Mouse (Mus musculus) regulatory T cell (primary cell): ENCODE measurements at regions not wholly inside any gene's neighbourhood (a gene's known extent, or its start where the extent isn't known, plus 50 kb on each side); places are given as distances from the start of the nearest gene placed in this dataset.
"Not testable (repeated sequence)": the region's sequence is repeated elsewhere in the genome, so short reads cannot be mapped to it uniquely, and the experiment has no call there.

Source experiments
- in situ Hi-C: fragments of 300-600 bp; cut with MboI, MseI; formaldehyde crosslinking; loops from one replicate; pipeline ENCODE4 v1.15.1; 2025; ENCODE audit warnings: high pct_unique_total_duplicates

DNA sequence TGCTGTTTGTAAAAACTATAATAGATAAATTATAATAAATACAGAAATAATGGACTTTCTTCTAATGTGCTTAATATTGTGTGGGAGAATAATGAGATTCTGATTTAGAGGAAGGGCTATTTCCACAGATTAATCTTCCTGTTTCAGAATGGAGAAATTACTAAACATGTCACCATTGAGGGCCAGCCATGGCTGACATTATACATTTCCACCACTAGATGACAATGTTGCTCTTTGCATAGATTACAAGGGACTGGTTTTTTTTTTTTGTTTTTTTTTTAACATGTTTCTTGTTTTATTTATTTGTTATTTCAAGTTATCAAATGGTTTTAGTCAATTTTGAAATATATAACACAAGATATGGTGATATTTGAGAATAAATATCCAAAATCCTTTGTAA is 435.6 kb upstream of the Klhl1 start:
- in situ Hi-C loops, result no loop called here

DNA sequence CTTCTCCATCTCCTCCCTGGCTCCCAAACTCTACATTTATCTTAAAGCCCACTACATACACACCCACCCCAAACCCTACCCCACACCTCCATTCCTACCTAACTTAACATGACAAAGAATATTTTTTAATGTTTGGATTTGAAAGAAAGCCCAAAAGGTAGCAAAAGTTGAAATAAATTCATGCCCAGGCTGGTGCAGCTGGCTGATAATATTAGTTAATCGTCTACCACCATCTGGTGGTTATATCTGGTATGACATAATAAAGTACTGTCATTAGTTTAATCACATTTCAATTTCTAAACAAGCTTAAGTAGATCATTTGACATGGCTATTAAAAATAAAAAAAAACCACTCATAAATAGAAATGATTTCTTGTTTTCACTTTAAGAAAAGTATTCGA is 389.8 kb upstream of the Klhl1 start:
- in situ Hi-C loops, result no loop called here

DNA sequence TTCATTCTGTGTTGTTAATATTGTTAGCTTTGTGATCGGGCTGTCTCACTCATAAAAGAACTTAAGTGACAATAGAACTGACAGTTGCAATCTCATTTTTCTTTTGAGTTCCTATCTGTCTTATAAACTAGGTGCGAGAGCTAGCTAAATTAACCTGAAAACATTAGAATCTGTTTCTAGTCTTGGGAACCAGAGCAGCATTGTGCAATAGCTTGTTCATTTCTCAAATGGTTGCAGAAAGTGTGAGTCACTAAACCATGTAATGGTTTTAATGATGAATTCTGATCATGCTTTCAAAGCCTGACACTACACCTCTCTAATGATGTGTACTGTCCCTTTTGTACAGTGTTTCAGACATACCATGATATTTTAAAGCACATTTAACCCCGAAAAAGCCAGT is 360.8 kb upstream of the Klhl1 start:
- in situ Hi-C loops, result no loop called here

DNA sequence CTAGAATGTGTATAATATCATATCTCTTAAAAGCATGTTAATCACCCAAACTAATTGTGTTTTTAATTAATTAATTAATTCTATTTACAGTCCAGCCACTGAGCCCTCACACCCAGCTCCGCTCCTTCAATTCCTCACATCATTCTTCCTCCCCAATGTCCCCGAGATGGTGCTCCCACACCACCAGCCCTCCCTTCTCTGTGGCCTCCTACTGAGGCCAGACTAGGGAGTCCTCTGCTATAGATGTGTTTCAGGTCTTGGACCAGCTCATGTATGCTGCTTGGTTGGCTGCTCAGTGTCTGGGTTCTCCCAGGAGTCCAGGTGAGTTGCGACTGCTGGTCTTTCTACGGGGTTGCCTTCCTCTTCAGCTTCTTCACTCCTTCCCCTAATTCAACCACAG is 353.1 kb upstream of the Klhl1 start:
- in situ Hi-C loops, result no loop called here

DNA sequence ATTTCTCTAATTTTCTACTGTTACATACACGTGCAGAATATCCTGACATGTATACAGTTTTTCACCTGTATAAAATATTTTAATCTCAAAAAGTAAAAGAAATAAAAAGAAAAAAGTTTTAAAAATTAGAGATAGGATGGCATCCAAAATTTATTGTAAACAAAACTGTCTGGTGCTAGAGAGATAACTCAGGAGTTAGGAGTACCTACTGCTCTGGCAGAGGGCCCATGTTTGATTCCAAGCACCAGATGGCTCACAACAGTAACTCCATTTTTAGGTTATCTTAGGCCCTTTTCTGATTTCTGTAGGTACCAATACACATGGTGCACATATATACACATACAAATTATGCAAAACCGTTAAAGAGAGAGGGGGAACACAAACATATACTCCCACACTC is 320.0 kb upstream of the Klhl1 start:
- in situ Hi-C loops, result loop anchor here (5.0 kb wide), 1 partner anchor 92 kb away; no protein-coding TSS in a partner anchor

DNA sequence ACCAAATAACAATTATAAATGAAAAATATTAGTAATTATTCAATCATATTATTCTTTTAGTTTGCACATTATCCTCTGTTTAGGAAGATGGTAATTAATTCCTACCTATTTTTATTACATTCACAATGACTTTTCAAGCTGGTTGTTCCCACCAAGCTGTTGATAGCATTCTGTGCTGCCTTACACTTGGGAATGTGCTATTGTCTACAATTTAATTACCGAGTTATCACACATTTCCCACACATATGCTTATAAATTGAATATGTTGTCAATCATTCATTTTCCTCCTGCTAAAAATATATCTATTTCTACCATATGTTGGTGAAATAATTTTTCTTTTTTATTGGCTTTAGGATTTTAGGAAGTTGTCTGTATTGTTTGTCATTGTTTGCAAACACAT is 306.2 kb upstream of the Klhl1 start:
- in situ Hi-C loops, result no loop called here

DNA sequence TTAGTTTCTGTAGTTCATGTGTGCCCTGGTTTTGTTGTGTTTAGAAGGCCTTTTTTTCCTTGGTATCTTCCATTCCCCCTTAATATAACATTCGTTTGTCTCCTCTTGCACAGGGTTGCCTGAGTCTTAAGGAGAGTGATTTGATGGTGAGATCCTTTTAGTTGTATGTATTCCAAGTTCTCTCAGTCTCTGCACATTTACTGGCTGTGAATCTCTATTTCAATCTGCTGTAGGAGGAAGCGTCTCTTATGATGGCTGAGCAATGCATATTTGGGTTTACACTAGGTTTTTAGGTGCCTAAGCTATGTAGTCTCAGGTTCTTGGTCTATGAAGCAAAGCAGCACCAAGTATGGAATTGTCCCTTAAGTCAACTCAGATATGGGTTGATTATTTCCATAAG is 296.8 kb upstream of the Klhl1 start:
- in situ Hi-C loops, result no loop called here

DNA sequence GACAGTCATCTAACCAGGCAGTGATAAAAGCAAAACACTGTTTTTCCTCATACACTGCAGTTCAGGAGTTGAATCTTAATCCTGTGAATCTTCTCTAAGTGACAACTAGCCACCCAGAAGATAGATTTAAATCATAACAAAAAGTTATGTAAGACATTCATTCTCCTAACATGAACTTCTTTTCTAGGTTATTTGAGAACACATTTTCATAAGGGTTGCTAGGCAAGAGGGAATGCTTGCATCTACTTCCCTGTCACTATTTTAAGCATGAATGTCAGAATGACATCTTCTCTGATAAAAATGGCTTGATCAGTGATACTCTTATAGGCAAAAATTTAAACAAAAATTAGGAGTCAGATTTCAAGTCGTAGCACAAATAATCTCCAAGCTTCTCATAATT is 286.4 kb upstream of the Klhl1 start:
- in situ Hi-C loops, result no loop called here

DNA sequence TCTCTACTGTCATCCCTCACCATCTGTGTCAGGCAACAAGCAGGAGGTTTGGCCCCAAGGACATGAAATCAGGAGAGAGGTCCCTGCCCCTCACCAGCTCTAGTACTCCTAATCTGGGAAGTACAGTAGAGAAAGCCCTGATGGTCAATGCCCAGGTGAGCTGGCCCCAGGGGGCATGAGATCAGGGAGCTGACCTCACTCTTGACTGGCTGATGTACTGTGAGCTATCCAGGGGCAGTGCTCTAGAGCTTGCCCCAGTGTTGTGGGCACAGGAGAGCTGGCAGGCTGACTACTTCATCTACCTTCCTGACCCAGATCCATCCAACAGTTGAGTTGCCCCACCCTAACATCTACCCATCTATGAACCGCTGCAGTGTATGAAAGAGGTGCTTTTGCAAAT is 275.9 kb upstream of the Klhl1 start:
- in situ Hi-C loops, result no loop called here

DNA sequence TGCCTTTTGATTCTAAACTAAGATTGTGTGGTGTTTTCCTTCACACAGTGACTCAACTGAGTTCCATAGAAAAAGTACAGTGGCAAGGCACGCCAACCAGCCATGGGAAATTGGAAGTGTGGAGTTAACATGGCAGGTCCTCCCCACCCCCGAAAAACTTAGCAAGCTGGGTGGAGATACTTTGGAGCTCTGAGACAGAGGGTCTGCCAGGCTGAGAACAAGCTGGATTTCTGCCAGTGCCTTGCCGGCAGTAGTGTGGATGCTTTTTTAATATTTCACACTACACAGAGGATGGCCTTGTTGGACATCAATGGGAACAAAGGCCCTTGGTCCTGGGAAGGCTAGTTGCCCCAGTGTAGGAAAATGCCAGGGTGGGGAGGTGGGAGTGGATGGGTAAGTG is 269.0 kb upstream of the Klhl1 start:
- in situ Hi-C loops, result no loop called here

DNA sequence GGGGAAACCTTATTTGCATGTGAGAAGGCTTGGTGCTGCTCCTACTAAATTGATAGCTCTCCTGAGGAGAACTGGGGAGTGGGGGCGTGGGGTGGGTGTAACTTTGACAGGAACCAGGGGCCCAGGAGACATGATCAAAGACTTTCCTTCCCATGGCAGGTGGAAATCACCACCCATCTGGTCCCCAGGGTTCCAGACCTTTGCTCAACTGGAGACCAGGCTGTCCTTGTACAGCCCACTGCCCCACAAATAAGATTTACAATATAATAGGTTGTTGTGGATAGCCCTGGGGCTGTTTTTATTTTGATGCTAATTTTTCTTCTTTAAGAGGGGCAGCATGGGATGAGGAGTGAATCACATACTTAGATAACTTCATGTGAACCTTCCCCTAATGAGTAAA is 268.4 kb upstream of the Klhl1 start:
- in situ Hi-C loops, result no loop called here

DNA sequence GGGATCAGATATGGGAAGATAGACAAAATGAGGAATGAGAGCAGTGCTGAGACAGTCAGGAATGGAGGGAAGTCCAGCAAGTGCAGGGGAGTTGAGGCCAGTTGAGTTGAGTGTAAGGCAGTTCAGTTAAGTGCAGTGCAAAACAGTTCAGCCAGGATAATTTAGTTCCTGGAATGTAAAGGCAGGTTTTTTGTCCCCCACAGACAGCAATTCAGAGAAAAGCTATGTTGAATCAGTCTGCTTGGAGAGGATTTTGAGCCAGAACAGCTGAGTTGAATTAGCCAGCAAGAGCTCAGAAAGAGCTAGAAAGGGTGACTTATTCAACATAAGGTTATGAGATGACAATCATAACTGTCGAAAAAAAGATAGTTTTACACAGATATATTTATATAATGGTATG is 256.9 kb upstream of the Klhl1 start:
- in situ Hi-C loops, result no loop called here

DNA sequence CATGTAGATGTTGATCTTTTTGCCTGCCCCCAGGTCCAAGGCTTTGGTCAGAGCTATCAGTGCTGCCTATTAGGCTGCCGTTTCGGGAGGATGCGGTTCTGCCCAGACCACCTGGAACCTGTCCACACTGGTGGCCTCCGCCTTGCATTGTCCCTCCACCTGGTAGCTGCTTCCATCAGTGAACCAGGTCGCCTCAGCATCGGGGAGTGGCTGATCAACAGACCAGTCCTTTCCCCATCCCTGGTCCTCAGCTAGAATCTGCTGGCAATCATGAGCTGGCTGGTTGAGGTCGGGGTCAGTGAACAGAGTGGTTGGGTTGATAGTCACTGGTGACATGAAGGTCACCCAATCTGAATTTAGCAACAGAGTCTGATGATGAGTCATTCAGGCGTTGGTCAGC is 241.7 kb upstream of the Klhl1 start:
- in situ Hi-C loops, result no loop called here

DNA sequence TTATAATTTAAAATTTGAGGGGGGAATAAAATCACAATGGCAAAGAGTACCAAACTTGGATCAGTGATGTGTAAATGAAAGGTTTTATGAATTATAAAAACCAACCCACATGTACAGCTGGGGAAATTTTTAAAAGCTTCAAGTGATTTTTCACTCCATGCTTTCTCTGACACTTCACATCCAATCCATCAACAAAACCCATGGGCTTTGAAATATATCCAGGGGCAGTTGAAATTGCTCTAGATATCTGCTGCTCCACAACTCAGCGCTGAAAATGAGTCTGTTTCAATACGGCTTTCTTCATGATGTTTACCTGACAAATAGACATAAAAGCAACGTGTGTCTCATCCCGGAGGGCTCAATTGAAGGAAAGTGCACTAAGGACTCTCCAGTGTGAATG is 214.3 kb upstream of the Klhl1 start:
- in situ Hi-C loops, result no loop called here

DNA sequence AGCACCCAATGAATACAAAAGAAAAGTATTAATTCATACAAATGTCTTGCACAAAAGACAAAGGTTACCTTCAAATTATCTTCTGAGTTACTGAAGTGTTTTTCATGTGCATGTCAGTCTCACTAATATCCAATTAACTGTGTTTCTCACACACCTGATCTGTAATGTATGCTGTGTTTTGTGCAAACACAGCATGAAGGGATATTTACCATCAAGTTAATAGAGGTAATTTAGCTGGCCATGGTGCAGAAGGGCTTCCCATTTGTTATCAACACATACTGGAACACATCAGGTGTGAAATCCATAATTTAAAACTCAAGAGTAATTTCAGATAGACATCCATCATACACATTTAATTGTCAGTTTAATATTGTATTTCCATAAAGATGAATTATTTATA is 178.2 kb upstream of the Klhl1 start:
- in situ Hi-C loops, result no loop called here

DNA sequence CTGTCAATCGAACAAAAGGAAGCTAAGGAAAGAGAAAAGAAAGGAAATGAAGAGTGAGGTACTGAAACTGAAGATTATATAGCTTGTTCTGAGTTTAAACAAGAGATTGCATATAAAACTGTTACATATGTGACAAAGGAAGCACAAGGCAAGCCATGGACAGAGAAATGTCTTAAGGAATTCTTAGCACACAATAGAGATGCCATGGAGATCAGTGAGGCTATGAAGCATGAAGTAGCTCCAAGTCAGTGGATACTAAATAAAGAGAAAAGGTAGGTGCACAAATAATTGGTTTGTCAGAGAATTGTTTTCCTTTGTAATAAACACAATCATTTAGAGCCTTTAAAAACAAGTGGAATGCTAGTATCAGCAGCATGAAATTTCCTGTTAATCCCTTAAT is 172.0 kb upstream of the Klhl1 start:
- in situ Hi-C loops, result no loop called here

DNA sequence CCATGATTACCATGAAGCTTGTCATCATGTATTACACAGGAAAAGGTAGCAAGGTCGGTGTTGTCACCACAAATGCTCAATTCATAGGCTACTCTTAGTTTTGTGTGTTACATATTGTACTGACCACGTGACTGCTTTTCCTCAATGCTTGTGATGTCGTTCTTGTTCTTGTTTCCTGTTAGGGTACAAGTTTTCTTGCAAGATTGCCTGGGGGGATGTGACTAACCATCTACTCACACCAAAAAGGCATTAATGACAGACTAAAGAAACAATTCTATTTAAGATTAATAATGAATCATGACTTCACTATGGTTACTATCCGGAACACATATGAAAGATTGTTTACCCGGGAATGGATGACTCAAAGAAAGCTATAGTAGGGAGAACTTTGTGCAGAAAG is 165.0 kb upstream of the Klhl1 start:
- in situ Hi-C loops, result no loop called here

DNA sequence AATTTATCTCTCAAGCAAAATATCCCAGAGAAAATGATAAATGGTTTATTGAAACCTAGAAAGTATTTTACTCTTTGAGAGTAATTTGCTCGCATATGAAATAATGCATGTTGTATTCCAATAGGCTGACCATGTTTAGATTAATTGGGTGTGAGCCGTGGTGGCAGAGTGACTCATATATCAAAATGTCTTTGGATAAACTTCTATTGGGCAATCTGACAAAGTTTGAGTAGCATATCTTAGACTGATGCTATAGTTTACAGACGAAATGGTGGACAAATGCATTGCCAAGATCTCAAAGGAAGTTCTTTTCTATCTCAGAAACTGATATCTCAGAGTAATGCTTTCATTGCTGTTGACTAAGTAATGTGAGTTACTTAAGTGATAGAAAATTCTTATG is 162.8 kb upstream of the Klhl1 start:
- in situ Hi-C loops, result no loop called here

DNA sequence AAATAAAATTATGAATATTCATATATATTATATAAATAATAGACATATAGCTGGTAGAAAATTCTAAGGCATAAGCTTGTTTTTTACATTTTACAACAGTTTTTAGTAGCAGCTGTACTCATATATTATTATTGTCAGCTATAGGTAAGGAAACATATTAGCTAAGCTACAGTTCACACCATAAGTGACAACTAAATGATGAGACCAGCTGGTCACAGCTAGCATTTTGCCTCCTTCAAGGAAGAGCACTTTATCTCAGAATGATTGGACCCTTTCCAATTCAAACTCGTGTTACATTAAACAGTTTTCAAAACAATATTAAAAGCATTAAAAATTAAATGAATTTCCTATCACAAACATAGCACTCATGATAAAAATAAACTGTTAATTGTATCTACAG is 157.3 kb upstream of the Klhl1 start:
- in situ Hi-C loops, result no loop called here

DNA sequence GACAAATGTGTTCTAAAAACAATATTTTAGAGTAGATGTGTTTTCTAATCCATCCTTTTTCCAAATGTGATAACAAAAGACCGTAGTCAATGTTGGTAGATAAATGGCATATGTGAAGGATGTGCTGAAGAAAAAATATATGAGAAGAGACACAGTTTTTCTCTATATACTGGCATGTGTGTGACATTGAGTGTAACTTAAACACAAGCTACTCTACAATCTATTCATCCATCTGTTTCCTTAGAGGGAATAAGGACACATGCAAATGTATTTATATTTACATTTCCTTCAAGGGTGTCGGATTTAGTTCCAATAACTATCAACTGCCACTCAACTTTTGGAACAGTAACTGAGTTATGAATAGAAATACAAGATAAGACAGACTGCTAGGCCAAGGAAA is 149.7 kb upstream of the Klhl1 start:
- in situ Hi-C loops, result no loop called here

DNA sequence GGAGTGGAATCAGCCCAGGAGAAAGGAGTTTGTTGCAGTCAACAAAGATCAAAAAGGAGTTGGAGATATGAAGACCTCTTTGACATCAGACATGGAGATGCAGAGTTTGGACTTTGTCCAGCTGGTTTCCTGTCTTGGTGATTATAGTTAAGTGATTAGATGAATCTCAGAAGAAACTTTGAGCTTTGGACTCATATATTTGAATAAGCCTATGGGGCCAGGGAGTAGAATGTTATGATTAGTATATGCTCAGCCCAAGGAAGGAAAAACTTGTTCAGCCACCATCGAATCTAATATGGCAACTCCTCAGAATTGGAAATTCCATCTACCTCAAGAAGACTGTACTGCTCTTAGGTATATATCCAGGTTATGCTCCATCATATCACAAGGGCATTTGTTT is 137.6 kb upstream of the Klhl1 start:
- in situ Hi-C loops, result no loop called here

DNA sequence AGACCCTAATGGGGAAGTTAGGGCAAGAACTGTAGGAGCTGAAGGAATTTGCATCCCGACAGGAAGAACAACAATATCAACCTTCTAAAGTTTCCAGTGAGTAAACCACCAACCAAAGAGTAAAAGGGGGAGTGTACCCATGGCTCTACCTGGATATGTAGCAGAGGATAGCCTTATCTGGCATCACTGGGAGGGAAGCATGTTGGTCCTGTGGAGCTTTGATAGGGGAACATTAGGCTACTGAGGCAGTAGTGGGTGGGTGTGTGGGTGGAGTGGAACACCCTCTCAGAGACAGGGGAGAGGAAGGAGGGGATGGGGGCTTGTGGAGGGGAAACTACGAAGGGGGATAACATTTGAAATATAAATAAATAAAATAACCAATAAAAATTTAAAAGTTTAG is 111.4 kb upstream of the Klhl1 start:
- in situ Hi-C loops, result no loop called here

DNA sequence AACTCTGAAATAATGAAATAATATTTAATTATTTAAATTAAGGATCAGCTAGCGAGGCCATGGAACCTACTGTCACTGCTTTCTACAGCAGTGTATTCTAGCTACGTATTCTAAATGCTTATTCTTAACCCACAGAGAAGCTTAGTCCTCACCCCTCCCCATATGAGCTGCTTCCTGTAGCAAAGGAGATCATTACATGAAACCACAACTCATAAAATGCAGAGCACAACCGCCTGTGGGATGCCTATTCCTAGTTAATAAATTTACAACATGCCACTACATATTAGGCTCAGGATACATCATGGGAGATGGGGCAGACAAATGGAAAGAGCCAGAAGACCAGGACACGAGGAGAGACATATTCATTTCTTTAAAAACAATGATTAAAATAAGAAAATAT is 87.8 kb upstream of the Klhl1 start:
- in situ Hi-C loops, result no loop called here

DNA sequence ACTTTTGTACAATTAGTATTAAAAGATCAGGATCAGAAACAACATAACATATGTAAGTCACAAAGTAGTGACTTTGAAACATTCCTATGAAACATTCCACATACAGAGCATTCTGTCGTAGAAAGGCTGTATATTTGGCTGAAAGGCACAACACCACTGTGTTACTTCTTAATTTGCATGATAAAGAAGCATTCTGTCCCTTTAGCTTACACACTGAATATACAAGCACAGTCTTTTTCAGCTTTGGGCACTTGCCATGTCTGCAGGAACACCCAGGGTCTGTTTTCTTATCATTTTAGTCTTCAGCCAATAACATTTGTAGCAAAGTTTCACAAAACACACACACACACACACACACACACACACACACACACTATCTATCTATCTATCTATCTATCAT is 82.2 kb upstream of the Klhl1 start:
- in situ Hi-C loops, result not testable (repeated sequence)

DNA sequence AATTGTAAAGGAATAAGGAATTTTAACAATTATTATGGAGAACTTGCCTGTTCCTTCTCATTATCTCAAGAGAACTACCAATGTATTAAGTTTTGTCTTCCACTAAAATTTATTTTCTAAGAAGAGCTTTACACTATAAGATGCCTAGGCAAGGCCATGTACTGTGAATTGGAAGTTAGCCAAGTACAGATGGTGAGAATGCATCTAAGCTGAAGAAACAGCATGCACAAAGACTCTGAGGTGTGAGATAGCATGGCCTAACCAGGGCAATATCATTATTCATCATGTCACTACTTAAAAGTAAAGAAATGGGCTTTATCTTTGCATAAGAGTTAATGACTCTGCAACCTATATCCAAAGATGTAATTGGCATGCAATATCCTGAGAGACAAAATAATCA is 73.1 kb upstream of the Klhl1 start:
- in situ Hi-C loops, result no loop called here
